In genomic region chr11:61212102-61212501, GRCm38 (mm10) we compare ENCODE assay signal across 10 mouse cellular contexts. TPM values are rescaled to one million over a fixed set of nuclear protein-coding genes. Genes with fewer than 3 reads are reported as not detected.
DNase-seq lines count a peak whose midpoint lies in the region; ATAC-seq and TF ChIP-seq lines count a peak whose summit lies in the region.
"Had no signal": no experiment of that assay in that cellular context is flagged by ENCODE, and none has a peak within 500 bp of the region (broad histone marks: within the 10 kb centered on the region; RNA-seq: fewer than 3 reads in every experiment).

No protein-coding gene starts in this region.

- no peak for ATAC-seq in cerebellum, adult (ENCODE audit: insufficient number of reproducible peaks, low FRiP score, low TSS enrichment)
- peak; percentile 53; the same call in 1 of the 2 replicates for ATAC-seq in megakaryocyte-erythroid progenitor cell, adult 5-6 weeks (replicated peaks; ENCODE audit: low FRiP score, low TSS enrichment, poor library complexity, severe bottlenecking)
- ATAC-seq: inflammation-experienced regulatory T-cells, adult 6 months had no signal

- no peak overlapping the region for H3K4me3 ChIP-seq in layer of hippocampus, adult 2 months
- H3K4me3 ChIP-seq: neural tube, embryonic 13.5 days had no signal

- TF ChIP-seq CTCF in layer of hippocampus, adult 2 months (conservative IDR thresholded peaks at IDR 0.05): peak; percentile 61

- H3K27ac ChIP-seq in layer of hippocampus, adult 2 months: no peak overlapping the region
- H3K27ac ChIP-seq: neural tube, embryonic 13.5 days had no signal

- peak; percentile 42 for DNase-seq in cerebellum, adult 18-20 months
- DNase-seq in layer of hippocampus, adult 2 months (ENCODE audit: low spot score in 2 of 2): no peak
- no peak for DNase-seq in layer of hippocampus, adult 18-20 months (ENCODE audit: low spot score in 2 of 2)
- peak; percentile 66 for DNase-seq in ES-CJ7 (ENCODE audit: low read depth, low spot score)
- no peak for DNase-seq in spleen, postnatal 14 days (ENCODE audit: low spot score in 2 of 2)
- DNase-seq in urinary bladder, postnatal 4 days (ENCODE audit: low spot score in 2 of 2): no peak

RNA-seq across cellular contexts. Expression of gene Aldh3a1, which starts 4.8 kb away (rescaled TPM):
- total RNA-seq in layer of hippocampus, adult 2 months (2021): 1 to 10 TPM in 1 of 2 experiments, under 1 TPM in 1; 0.49 to 1.3 TPM
- under 1 TPM; 0.54 to 0.68 TPM for total RNA-seq in layer of hippocampus, adult 18-20 months (2021)
- total RNA-seq in megakaryocyte-erythroid progenitor cell, adult 5-6 weeks (2014; fragmentation: Nextera tagmentation): not detected in 2 replicates
- not detected in 2 replicates for total RNA-seq in megakaryocyte-erythroid progenitor cell, adult 5-6 weeks (2017)

RNA-seq across cellular contexts. Expression of gene Usp22, which starts 37.2 kb away (rescaled TPM):
- total RNA-seq in layer of hippocampus, adult 2 months (2021): 100 to 1,000 TPM; 216 to 235 TPM
- 100 to 1,000 TPM; 207 to 209 TPM for total RNA-seq in layer of hippocampus, adult 18-20 months (2021)
- total RNA-seq in megakaryocyte-erythroid progenitor cell, adult 5-6 weeks (2014; fragmentation: Nextera tagmentation): 19.8 and 20.3 TPM in 2 replicates
- 23.9 and 24.0 TPM in 2 replicates for total RNA-seq in megakaryocyte-erythroid progenitor cell, adult 5-6 weeks (2017)

RNA-seq across cellular contexts. Expression of gene Aldh3a2, which starts 55.2 kb away (rescaled TPM):
- total RNA-seq in layer of hippocampus, adult 2 months (2021): 10 to 100 TPM; 58.1 to 58.9 TPM
- 10 to 100 TPM; 59.0 to 59.3 TPM for total RNA-seq in layer of hippocampus, adult 18-20 months (2021)
- 10.6 and 15.4 TPM in 2 replicates for total RNA-seq in megakaryocyte-erythroid progenitor cell, adult 5-6 weeks (2014; fragmentation: Nextera tagmentation)
- 10.8 and 30.6 TPM in 2 replicates for total RNA-seq in megakaryocyte-erythroid progenitor cell, adult 5-6 weeks (2017)

Comparison
In these comparisons a context has a peak if more than half of its experiments do, and no peak if none do; other contexts are left out.
1. DNase-seq: peak in cerebellum, adult 18-20 months (2 of 2) and ES-CJ7 (single experiment); none in layer of hippocampus, adult 2 months (0 of 2), layer of hippocampus, adult 18-20 months (0 of 2), spleen, postnatal 14 days (0 of 2) and urinary bladder, postnatal 4 days (0 of 2).
2. RNA of gene Usp22, which starts 37.2 kb away (total RNA-seq): 216 to 235 TPM in layer of hippocampus, adult 2 months and 207 to 209 TPM in layer of hippocampus, adult 18-20 months; 19.8 to 24.0 TPM in megakaryocyte-erythroid progenitor cell, adult 5-6 weeks; every median in the first group is over 4 times any median in the second.